Comparison of ENCODE assay signal across 10 mouse cellular contexts in genomic region chr19:7153232-7153631, GRCm38 (mm10). TPM values are rescaled to one million over a fixed set of nuclear protein-coding genes. Genes with fewer than 3 reads are reported as not detected.
DNase-seq lines count a peak whose midpoint lies in the region; ATAC-seq lines count a peak whose summit lies in the region.
"Had no signal": no experiment of that assay in that cellular context is flagged by ENCODE, and none has a peak within 500 bp of the region (broad histone marks: within the 10 kb centered on the region; RNA-seq: fewer than 3 reads in every experiment).

No protein-coding gene starts in this region.

- WGBS in embryonic facial prominence, embryonic 11.5 days, result 36% methylated on average over 7 of the region's 7 CpGs
- WGBS in hindbrain, embryonic 10.5 days, result 29% methylated on average over 7 of the region's 7 CpGs
- WGBS in midbrain, embryonic 14.5 days, result 24% methylated on average over 7 of the region's 7 CpGs

- 0 out of 2 replicates have a peak, but pooled peaks have one; percentile 6 for ATAC-seq in embryonic facial prominence, embryonic 11.5 days (replicated peaks; ENCODE audit: insufficient number of reproducible peaks, low FRiP score, low TSS enrichment, low read depth)
- ATAC-seq in midbrain, embryonic 14.5 days (ENCODE audit: low FRiP score, low TSS enrichment), result no peak
- ATAC-seq in granulocyte monocyte progenitor cell, adult 5-6 weeks (replicated peaks; ENCODE audit: poor library complexity, severe bottlenecking), result no peak

- no peak overlapping the region for H3K4me2 ChIP-seq in embryonic facial prominence, embryonic 11.5 days (ENCODE audit: low read depth, low read length)
- no peak overlapping the region for H3K4me2 ChIP-seq in midbrain, embryonic 14.5 days (ENCODE audit: low read length)

- DNase-seq in layer of hippocampus, postnatal 36 days, result peak; percentile 48 to 49
- no peak for DNase-seq in layer of hippocampus, postnatal 25 days (ENCODE audit: extremely low spot score in 1 of 2, low spot score in 1 of 2)
- DNase-seq in embryonic facial prominence, embryonic 11.5 days (ENCODE audit: low spot score), result no peak
- no peak for DNase-seq in hindbrain, embryonic 10.5 days (ENCODE audit: low spot score)
- peak; percentile 51 for DNase-seq in midbrain, embryonic 14.5 days
- no peak for DNase-seq in embryo, embryonic 10 days (ENCODE audit: low spot score)
- no peak for DNase-seq in adrenal gland, postnatal 10 days

- H3K36me3 ChIP-seq in embryonic facial prominence, embryonic 11.5 days (replicated peaks; ENCODE audit: control insufficient read depth, insufficient read depth, low read depth, low read length), result no peaks in the 10 kb centered on the region; the same call in 1 of the 2 replicates
- no peaks in the 10 kb centered on the region for H3K36me3 ChIP-seq in hindbrain, embryonic 10.5 days
- H3K36me3 ChIP-seq in midbrain, embryonic 14.5 days (ENCODE audit: control insufficient read depth, insufficient read depth, low read length), result no peaks in the 10 kb centered on the region

- no peak overlapping the region for H3K27ac ChIP-seq in embryonic facial prominence, embryonic 11.5 days (replicated peaks; ENCODE audit: low read depth, low read length)
- peak overlapping the region; percentile 75 for H3K27ac ChIP-seq in hindbrain, embryonic 10.5 days
- H3K27ac ChIP-seq in midbrain, embryonic 14.5 days (replicated peaks; ENCODE audit: low read depth, low read length), result peak overlapping the region; percentile 55
- H3K27ac ChIP-seq: heart, adult 2 months had no signal

- H3K27me3 ChIP-seq in embryonic facial prominence, embryonic 11.5 days (ENCODE audit: control insufficient read depth, insufficient read depth, low read length), result 0 out of 2 replicates have a peak, but pooled peaks cover 2% of the 10 kb centered on the region
- H3K27me3 ChIP-seq in hindbrain, embryonic 10.5 days (ENCODE audit: insufficient read depth, poor library complexity, severe bottlenecking), result peaks cover 59% of the 10 kb centered on the region
- H3K27me3 ChIP-seq in midbrain, embryonic 14.5 days (ENCODE audit: control insufficient read depth, insufficient read depth, low read length), result no peaks in the 10 kb centered on the region

- H3K9ac ChIP-seq in embryonic facial prominence, embryonic 11.5 days (replicated peaks; ENCODE audit: low read length), result 0 out of 2 replicates have a peak overlapping the region, but pooled peaks have one; percentile 3
- H3K9ac ChIP-seq in midbrain, embryonic 14.5 days (replicated peaks; ENCODE audit: low read length), result no peak overlapping the region

- H3K4me3 ChIP-seq in embryonic facial prominence, embryonic 11.5 days (ENCODE audit: low read depth, low read length), result no peak overlapping the region
- H3K4me3 ChIP-seq in hindbrain, embryonic 10.5 days, result no peak overlapping the region
- H3K4me3 ChIP-seq in midbrain, embryonic 14.5 days (replicated peaks; ENCODE audit: low read depth, low read length), result no peak overlapping the region
- H3K4me3 ChIP-seq: heart, adult 2 months; megakaryocyte, embryonic 14.5 days had no signal

- peaks cover 3% of the 10 kb centered on the region for H3K4me1 ChIP-seq in embryonic facial prominence, embryonic 11.5 days (ENCODE audit: control insufficient read depth, insufficient read depth, low read length)
- peaks cover 95% of the 10 kb centered on the region for H3K4me1 ChIP-seq in hindbrain, embryonic 10.5 days (replicated peaks)
- peaks cover 64% of the 10 kb centered on the region for H3K4me1 ChIP-seq in midbrain, embryonic 14.5 days (ENCODE audit: control insufficient read depth, insufficient read depth, low read length)

- no peaks in the 10 kb centered on the region for H3K9me3 ChIP-seq in embryonic facial prominence, embryonic 11.5 days (replicated peaks; ENCODE audit: control insufficient read depth, low read length)
- H3K9me3 ChIP-seq in hindbrain, embryonic 10.5 days, result no peaks in the 10 kb centered on the region
- no peaks in the 10 kb centered on the region for H3K9me3 ChIP-seq in midbrain, embryonic 14.5 days (ENCODE audit: control insufficient read depth, low read length)
- H3K9me3 ChIP-seq: megakaryocyte, embryonic 14.5 days had no signal

RNA-seq across cellular contexts. Expression of gene Flrt1, which starts 47.7 kb away (rescaled TPM):
- total RNA-seq in layer of hippocampus, postnatal 36 days (2021), result 10 to 100 TPM; 18.4 to 18.6 TPM
- 10 to 100 TPM; 18.3 to 21.2 TPM for total RNA-seq in layer of hippocampus, postnatal 25 days (2021)
- 3.0 and 4.4 TPM in 2 replicates for polyA plus RNA-seq in embryonic facial prominence, embryonic 11.5 days (2014; fragmentation: Nextera tagmentation; extraction: Ambion mirVana)
- 3.1 and 4.0 TPM in 2 replicates for polyA plus RNA-seq in hindbrain, embryonic 10.5 days (2016; fragmentation: Nextera tagmentation; extraction: Ambion mirVana)
- 7.0 and 10.2 TPM in 2 replicates for polyA plus RNA-seq in midbrain, embryonic 14.5 days (2014; fragmentation: Nextera tagmentation; extraction: Ambion mirVana)
- not detected in 2 replicates for total RNA-seq in granulocyte monocyte progenitor cell, adult 5-6 weeks (2014; fragmentation: Nextera tagmentation)
- total RNA-seq in granulocyte monocyte progenitor cell, adult 5-6 weeks (2017), result not detected in 2 replicates
- total RNA-seq in adrenal gland, postnatal 10 days (2021), result 1 to 10 TPM; 1.1 to 2.0 TPM

RNA-seq across cellular contexts. Expression of gene Otub1, which starts 52.9 kb away (rescaled TPM):
- 100 to 1,000 TPM; 282 to 286 TPM for total RNA-seq in layer of hippocampus, postnatal 36 days (2021)
- 100 to 1,000 TPM; 291 to 300 TPM for total RNA-seq in layer of hippocampus, postnatal 25 days (2021)
- polyA plus RNA-seq in embryonic facial prominence, embryonic 11.5 days (2014; fragmentation: Nextera tagmentation; extraction: Ambion mirVana), result 217 and 252 TPM in 2 replicates
- 273 and 309 TPM in 2 replicates for polyA plus RNA-seq in hindbrain, embryonic 10.5 days (2016; fragmentation: Nextera tagmentation; extraction: Ambion mirVana)
- polyA plus RNA-seq in midbrain, embryonic 14.5 days (2014; fragmentation: Nextera tagmentation; extraction: Ambion mirVana), result 244 and 263 TPM in 2 replicates
- 61.0 and 61.2 TPM in 2 replicates for total RNA-seq in granulocyte monocyte progenitor cell, adult 5-6 weeks (2014; fragmentation: Nextera tagmentation)
- total RNA-seq in granulocyte monocyte progenitor cell, adult 5-6 weeks (2017), result 63.0 and 69.0 TPM in 2 replicates
- 100 to 1,000 TPM; 104 to 105 TPM for total RNA-seq in adrenal gland, postnatal 10 days (2021)

Comparison
In these comparisons a context has a peak if more than half of its experiments do, and no peak if none do; other contexts are left out.
1. DNase-seq: peak in layer of hippocampus, postnatal 36 days (2 of 2) and midbrain, embryonic 14.5 days (single experiment); none in layer of hippocampus, postnatal 25 days (0 of 2), embryonic facial prominence, embryonic 11.5 days (single experiment), hindbrain, embryonic 10.5 days (single experiment), embryo, embryonic 10 days (single experiment) and adrenal gland, postnatal 10 days (single experiment).
2. RNA of gene Flrt1, which starts 47.7 kb away (total RNA-seq): 18.3 to 21.2 TPM in layer of hippocampus, postnatal 25 days and 18.4 to 18.6 TPM in layer of hippocampus, postnatal 36 days; 1.1 to 2.0 TPM in adrenal gland, postnatal 10 days and not detected in granulocyte monocyte progenitor cell, adult 5-6 weeks; every median in the first group is over 4 times any median in the second.